Mouse (Mus musculus): ENCODE results near the gene Slit3.

- TF ChIP-seq CTCF (IDR thresholded peaks at IDR 0.05; ENCODE audit: low read depth) (peak; percentile 86), EP300 (IDR thresholded peaks at IDR 0.05; ENCODE audit: low read depth) (no peak)
These were observed 286.5 kb downstream of the Slit3 start for GRCm38 (mm10) chr11:35407341-35408154.
